Mouse (Mus musculus): ENCODE data around the gene Olfr351. TPM values are rescaled to one million over a fixed set of nuclear protein-coding genes. Genes with fewer than 3 reads are reported as not detected.

The Olfr351 gene
- total RNA-seq (2021) = not detected
- long read RNA-seq, experiment 1 = 0 reads
- long read RNA-seq, experiment 2 = 0 reads

- DNase-seq (ENCODE audit: low spot score in 2 of 2) = no peak
Observed at GRCm38 (mm10) chr2:36862560-36862959, at the start of gene Olfr351. TSS of gene Olfr351 (minus strand) at chr2:36862660.

GRCm38 (mm10) chr2:36905380-36905779 is 42.9 kb upstream of the Olfr351 start, which contains the start of gene Olfr354:
TSS of gene Olfr354 (plus strand) at chr2:36905680.
- DNase-seq (ENCODE audit: low spot score in 2 of 2) = no peak

GRCm38 (mm10) chr2:36897114-36897513 is 34.7 kb upstream of the Olfr351 start:
- DNase-seq (ENCODE audit: low spot score in 2 of 2) = no peak

GRCm38 (mm10) chr2:36892836-36893235 is 30.4 kb upstream of the Olfr351 start, which contains the start of gene Olfr353:
TSS of gene Olfr353 (minus strand) at chr2:36892936.
- no peak for DNase-seq (ENCODE audit: low spot score in 2 of 2)

- DNase-seq (ENCODE audit: low spot score in 2 of 2) = no peak
Observed at GRCm38 (mm10) chr2:36868160-36868559, 5.7 kb upstream of the Olfr351 start, which contains the start of gene Olfr352. TSS of gene Olfr352 (plus strand) at chr2:36868460.

GRCm38 (mm10) chr2:36846010-36846409 is 16.4 kb downstream of the Olfr351 start, which contains the start of gene Olfr350:
TSS of gene Olfr350 (plus strand) at chr2:36846310.
- DNase-seq (ENCODE audit: low spot score in 2 of 2) = no peak

GRCm38 (mm10) chr2:36816932-36817331 is 45.5 kb downstream of the Olfr351 start, which contains the start of gene Olfr3:
TSS of gene Olfr3 (minus strand) at chr2:36817032.
- DNase-seq (ENCODE audit: low spot score in 2 of 2) = no peak

Other genes with a start within 250 kb of the Olfr351 start
- not detected for gene Olfr345, start 222.6 kb downstream of the Olfr351 start, total RNA-seq (2021)
- not detected for gene Olfr346, start 176.9 kb downstream of the Olfr351 start, total RNA-seq (2021)
- not detected for gene Olfr347, start 130.8 kb downstream of the Olfr351 start, total RNA-seq (2021)
- gene Olfr348, start 78.4 kb downstream of the Olfr351 start, total RNA-seq (2021) = not detected
- gene Olfr50, start 72.1 kb downstream of the Olfr351 start, total RNA-seq (2021) = not detected
- not detected for gene Olfr3, start 45.6 kb downstream of the Olfr351 start, total RNA-seq (2021)
- not detected for gene Olfr350, start 16.4 kb downstream of the Olfr351 start, total RNA-seq (2021)
- gene Olfr352, start 5.8 kb upstream of the Olfr351 start, total RNA-seq (2021) = not detected
- gene Olfr353, start 30.3 kb upstream of the Olfr351 start, total RNA-seq (2021) = not detected
- gene Olfr354, start 43.0 kb upstream of the Olfr351 start, total RNA-seq (2021) = not detected
- gene Olfr355, start 66.2 kb upstream of the Olfr351 start, total RNA-seq (2021) = not detected
- gene Olfr356, start 74.5 kb upstream of the Olfr351 start, total RNA-seq (2021) = not detected
- not detected for gene Olfr357, start 131.2 kb upstream of the Olfr351 start, total RNA-seq (2021)
- not detected for gene Olfr358, start 146.7 kb upstream of the Olfr351 start, total RNA-seq (2021)
- not detected for gene Olfr360, start 203.1 kb upstream of the Olfr351 start, total RNA-seq (2021)
- not detected for gene Olfr361, start 226.6 kb upstream of the Olfr351 start, total RNA-seq (2021)

All from left cerebral cortex, adult 18-20 months (tissue).